Mouse (Mus musculus) forebrain, embryonic 16.5 days (tissue): ENCODE results near the gene Nek6. TPM values are rescaled to one million over a fixed set of nuclear protein-coding genes. Genes with fewer than 3 reads are reported as not detected.

Experiments used
- ATAC-seq: fragments of 200-750 bp; cut with Nextera tagmentation; 2 replicates; pipeline ENCODE4 v1.8.0; 2017; ENCODE audit warnings: mild to moderate bottlenecking, moderate library complexity
- H3K27ac ChIP-seq: fragments of 300-500 bp; sonication (generic); 2 replicates; pipeline ENCODE4 v1.5.1; 2014; ENCODE audit warnings: low read length, control low read depth
- H3K27me3 ChIP-seq: fragments of 300-500 bp; sonication (generic); replicated peaks from 2 replicates; pipeline ENCODE4 v1.6.1; 2014; ENCODE audit warnings: low read length; ENCODE audit not compliant: control insufficient read depth, insufficient read depth
- H3K36me3 ChIP-seq: fragments of 300-500 bp; sonication (generic); 2 replicates; pipeline ENCODE4 v1.6.1; 2014; ENCODE audit not compliant: control insufficient read depth, insufficient read depth
- H3K4me1 ChIP-seq: fragments of 300-500 bp; sonication (generic); replicated peaks from 2 replicates; pipeline ENCODE4 v1.6.1; 2014; ENCODE audit warnings: low read length; ENCODE audit not compliant: control insufficient read depth, insufficient read depth
- H3K4me2 ChIP-seq: fragments of 300-500 bp; sonication (generic); 2 replicates; pipeline ENCODE4 v1.6.1; 2014; ENCODE audit warnings: mild to moderate bottlenecking, low read length, control low read depth
- H3K4me3 ChIP-seq: fragments of 300-500 bp; sonication (generic); replicated peaks from 2 replicates; pipeline ENCODE4 v1.5.1; 2014; ENCODE audit warnings: mild to moderate bottlenecking, low read length, control low read depth
- H3K9ac ChIP-seq: fragments of 300-500 bp; sonication (generic); replicated peaks from 2 replicates; pipeline ENCODE4 v1.6.1; 2014; ENCODE audit warnings: low read depth, low read length, control low read depth
- H3K9me3 ChIP-seq: fragments of 300-500 bp; sonication (generic); 2 replicates; pipeline ENCODE4 v1.6.1; 2016; ENCODE audit warnings: low read length; ENCODE audit not compliant: control insufficient read depth
- whole genome bisulfite sequencing: fragments of 180-500 bp; shearing (Covaris S2); extraction: QIAGEN DNeasy Blood & Tissue Kit; methylation state at CpG from one replicate; pipeline ENCODE4 v1.1.7; 2014; 5-methylcytosine and 5-hydroxymethylcytosine counted together
- polyA plus RNA-seq: library from polyadenylated mRNA; unstranded; fragments of >200 nt; fragmentation: Nextera tagmentation; extraction: Ambion mirVana; gene quantifications from 2 replicates; pipeline ENCODE4 v1.2.1, GENCODE M21; 2015

The Nek6 gene
- polyA plus RNA-seq, 1 experiment from 2014 or later, result 87.6 TPM

DNA sequence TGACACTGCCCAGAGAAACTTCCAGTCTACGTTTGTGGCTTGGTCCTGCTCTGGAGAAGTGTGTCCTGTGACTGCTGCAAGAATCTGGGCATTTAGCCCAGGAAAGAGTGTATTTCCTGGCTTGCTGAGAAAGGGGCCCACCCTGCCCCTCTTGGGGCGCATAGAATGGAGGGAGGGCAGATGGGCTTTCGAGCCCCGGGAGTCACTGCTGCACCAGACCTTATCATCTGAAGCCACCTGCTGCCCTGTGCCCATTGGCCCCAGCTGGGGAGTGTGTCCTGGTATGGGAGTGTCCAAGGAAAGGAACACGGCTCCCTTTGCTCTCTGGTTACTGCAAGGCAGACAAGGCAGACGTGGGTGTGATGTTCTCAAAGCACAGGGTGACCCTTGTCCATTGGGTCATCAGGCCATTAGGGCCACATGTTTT, 19.5 kb downstream of the Nek6 start:
- H3K4me1 ChIP-seq, result peaks cover 36% of the 10 kb centered on the region
- whole genome bisulfite sequencing, result 38% methylated on average over 6 of the region's 6 CpGs

DNA sequence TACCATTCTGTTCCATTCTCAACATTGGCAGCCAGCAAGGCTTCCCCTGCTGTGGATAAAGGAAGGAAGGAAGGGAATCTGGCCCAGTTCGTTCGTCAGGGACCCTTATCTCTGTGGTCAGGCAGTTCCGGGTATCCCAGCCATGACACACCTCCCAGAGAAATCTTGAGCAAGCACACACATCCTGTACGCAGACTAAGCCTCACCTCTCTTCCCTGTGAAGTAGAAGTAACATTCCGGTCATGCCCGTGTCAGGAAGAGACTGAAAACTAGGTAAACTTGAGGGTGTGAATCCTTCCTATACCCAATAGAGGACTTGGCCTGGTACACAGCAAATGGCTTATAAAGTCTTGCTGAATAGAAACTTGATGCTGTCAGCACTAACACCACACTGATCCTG, 21.9 kb downstream of the Nek6 start:
- Histone ChIP-seq H3K4me1 (peaks cover 47% of the 10 kb centered on the region), H3K27ac (no peak overlapping the region; the same call in 1 of the 2 replicates), H3K27me3 (no peaks in the 10 kb centered on the region), H3K4me2 (no peak overlapping the region), H3K9me3 (no peaks in the 10 kb centered on the region), H3K9ac (no peak overlapping the region), H3K36me3 (no peaks in the 10 kb centered on the region), H3K4me3 (no peak overlapping the region)
- no peak for ATAC-seq
- WGBS, result 71% methylated on average over 6 of the region's 6 CpGs

More for the DNA sequence above, 19.5 kb downstream of the Nek6 start:
- Histone ChIP-seq H3K36me3 (no peaks in the 10 kb centered on the region), H3K9me3 (no peaks in the 10 kb centered on the region), H3K4me2 (no peak overlapping the region), H3K27ac (no peak overlapping the region), H3K4me3 (no peak overlapping the region), H3K9ac (no peak overlapping the region), H3K27me3 (no peaks in the 10 kb centered on the region)
- peak; percentile 18; the same call in 1 of the 2 replicates for ATAC-seq

DNA sequence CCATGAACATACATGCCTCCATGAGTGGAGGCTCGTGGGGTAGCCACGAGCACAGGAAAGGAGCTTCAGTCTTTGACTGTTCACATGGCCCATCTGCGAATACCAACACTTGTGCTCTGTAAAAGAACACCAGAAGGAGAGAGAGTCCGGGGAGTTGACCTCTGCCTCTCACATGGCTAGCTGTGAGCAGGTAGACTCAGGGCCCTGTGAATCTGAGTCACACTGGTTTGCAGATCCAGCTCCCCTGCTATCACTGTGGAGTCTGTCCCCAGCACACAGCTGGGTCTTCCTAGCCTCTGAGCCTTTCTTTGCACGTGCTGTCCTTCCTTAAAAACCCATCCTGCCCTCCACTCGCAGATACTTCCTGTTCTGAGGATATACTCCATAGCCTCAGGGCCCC, 22.3 kb downstream of the Nek6 start:
- Histone ChIP-seq H3K27ac (no peak overlapping the region), H3K27me3 (no peaks in the 10 kb centered on the region), H3K4me1 (peaks cover 47% of the 10 kb centered on the region)

DNA sequence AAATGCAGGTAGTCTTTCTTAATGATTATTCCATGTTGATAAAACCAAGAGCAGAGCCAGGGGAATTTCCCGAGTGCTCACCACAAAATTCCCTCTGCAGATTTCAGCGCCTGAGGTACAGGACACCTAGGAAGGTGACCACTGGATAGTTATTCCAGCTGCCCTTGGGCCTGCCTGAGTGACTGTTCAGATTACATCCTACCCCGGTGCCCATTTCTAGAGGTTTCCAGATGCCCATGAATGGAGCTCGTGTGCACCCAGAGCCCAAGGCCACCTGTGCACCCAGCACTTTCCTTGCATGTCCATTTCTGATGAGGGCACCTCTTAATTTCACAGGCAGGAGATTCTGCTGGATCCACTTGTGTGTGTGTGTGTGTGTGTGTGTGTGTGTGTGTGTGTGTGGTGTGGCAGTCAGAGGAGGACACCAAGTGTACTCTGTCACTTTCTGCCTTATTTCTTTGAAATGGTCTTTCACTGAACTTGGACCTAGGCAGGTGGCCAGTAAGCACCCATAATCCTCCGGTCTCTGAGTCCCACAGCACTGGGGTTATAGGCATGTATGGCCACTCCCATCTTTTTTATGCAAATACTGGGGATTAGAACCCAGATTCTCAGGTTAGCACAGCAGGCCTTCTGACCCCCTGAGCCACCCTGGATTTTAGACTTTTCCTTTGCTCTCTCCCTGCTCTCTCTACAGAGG, 22.9 kb downstream of the Nek6 start:
- Histone ChIP-seq H3K9ac (no peak overlapping the region), H3K27ac (no peak overlapping the region), H3K9me3 (no peaks in the 10 kb centered on the region), H3K4me2 (no peak overlapping the region), H3K4me3 (no peak overlapping the region), H3K27me3 (no peaks in the 10 kb centered on the region), H3K4me1 (peaks cover 50% of the 10 kb centered on the region), H3K36me3 (no peaks in the 10 kb centered on the region)
- 82% methylated on average over 5 of the region's 5 CpGs for WGBS
- no peak for ATAC-seq

More for the DNA sequence above, 22.3 kb downstream of the Nek6 start:
- 58% methylated on average over 6 of the region's 6 CpGs for WGBS
- no peak for ATAC-seq
- Histone ChIP-seq H3K36me3 (no peaks in the 10 kb centered on the region), H3K9ac (no peak overlapping the region), H3K4me2 (no peak overlapping the region), H3K4me3 (no peak overlapping the region), H3K9me3 (no peaks in the 10 kb centered on the region)

DNA sequence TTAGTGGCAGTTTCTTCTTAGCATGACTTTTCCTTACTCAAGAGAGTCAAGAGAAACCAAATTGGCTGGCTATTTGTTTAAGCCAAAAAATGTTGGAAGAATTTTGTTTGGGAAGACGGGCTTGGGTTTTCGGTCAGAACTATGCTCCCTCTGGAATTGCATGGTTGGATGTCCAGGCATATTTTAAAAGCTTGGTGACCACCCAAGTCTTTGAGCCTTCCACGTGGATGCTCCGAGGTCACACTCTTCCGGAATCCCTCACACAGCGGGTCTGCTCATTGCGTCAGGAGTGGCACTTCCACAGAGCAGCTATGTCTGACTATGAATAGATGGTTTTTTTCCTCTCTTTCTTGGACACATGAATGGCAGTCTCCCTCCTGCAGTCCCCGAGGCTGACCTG, 23.6 kb downstream of the Nek6 start:
- 44% methylated on average over 8 of the region's 8 CpGs for WGBS
- no peak for ATAC-seq
- no peak overlapping the region for H3K4me2 ChIP-seq
- H3K9me3 ChIP-seq, result no peaks in the 10 kb centered on the region
- H3K36me3 ChIP-seq, result no peaks in the 10 kb centered on the region
- no peak overlapping the region for H3K27ac ChIP-seq
- H3K27me3 ChIP-seq, result no peaks in the 10 kb centered on the region
- no peak overlapping the region for H3K9ac ChIP-seq
- H3K4me1 ChIP-seq, result peaks cover 55% of the 10 kb centered on the region
- no peak overlapping the region for H3K4me3 ChIP-seq

DNA sequence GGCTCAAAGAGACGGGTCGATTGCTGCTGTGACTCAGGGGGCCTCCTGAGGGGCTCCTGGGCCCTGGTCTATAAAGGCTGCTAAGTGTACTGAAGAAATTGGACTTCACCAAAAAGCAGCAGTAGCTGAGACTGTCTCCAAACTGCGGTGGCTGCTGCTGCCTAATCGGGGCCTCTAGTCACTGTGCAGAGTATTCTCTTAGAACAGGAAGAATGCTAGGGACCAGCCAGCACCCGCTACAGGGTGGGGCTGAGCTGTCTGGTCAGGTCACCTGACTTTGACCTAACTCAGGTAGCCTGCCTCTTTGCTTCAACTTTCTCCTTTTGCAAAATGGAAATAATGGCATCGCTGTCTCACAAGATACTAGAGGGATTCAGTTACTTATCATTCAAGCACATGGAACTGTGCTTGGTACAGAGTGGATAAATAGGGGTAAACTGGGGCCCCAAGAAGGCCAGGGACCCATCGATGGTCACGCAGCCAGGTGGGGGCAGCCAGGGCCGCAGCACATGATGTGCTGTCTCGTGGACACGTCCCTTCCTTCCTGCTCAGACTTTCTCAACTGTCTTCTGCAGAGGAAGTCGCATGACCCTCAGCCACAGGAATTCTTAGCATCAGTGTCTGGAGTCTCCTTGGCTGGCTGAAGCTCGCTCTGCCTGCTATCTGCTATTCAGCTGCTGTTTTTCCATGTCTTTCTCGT, 24.2 kb downstream of the Nek6 start:
- H3K4me2 ChIP-seq, result no peak overlapping the region
- ATAC-seq, result no peak
- H3K4me3 ChIP-seq, result no peak overlapping the region
- no peak overlapping the region for H3K9ac ChIP-seq
- peak overlapping the region; percentile 11; the same call in 1 of the 2 replicates for H3K27ac ChIP-seq
- H3K36me3 ChIP-seq, result no peaks in the 10 kb centered on the region
- peaks cover 55% of the 10 kb centered on the region for H3K4me1 ChIP-seq
- no peaks in the 10 kb centered on the region for H3K9me3 ChIP-seq
- H3K27me3 ChIP-seq, result no peaks in the 10 kb centered on the region
- WGBS, result 69% methylated on average over 14 of the region's 14 CpGs

DNA sequence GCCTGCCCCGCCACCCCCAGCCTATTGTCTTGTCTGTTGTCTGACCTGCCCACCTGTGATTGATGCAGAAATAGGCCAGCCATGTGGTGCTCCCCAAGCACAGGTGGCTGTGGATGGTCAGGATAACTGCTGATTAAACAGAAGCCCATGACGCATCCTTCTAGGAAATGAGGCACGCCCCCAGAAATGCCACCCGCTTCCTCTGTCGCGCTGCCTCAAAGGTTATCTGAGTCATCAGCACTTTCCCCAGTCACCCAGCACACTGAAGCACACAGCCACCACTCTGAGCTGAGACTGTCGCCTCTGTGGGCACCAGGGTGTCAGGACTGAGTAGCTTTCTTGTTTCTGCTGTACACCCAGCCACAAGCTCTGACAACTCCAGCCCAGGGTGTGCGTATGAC, 24.9 kb downstream of the Nek6 start:
- Histone ChIP-seq H3K36me3 (no peaks in the 10 kb centered on the region), H3K4me2 (no peak overlapping the region), H3K27ac (no peak overlapping the region), H3K4me1 (peaks cover 54% of the 10 kb centered on the region), H3K4me3 (no peak overlapping the region), H3K27me3 (no peaks in the 10 kb centered on the region), H3K9ac (no peak overlapping the region), H3K9me3 (no peaks in the 10 kb centered on the region)
- 87% methylated on average over 8 of the region's 8 CpGs for WGBS
- no peak for ATAC-seq

DNA sequence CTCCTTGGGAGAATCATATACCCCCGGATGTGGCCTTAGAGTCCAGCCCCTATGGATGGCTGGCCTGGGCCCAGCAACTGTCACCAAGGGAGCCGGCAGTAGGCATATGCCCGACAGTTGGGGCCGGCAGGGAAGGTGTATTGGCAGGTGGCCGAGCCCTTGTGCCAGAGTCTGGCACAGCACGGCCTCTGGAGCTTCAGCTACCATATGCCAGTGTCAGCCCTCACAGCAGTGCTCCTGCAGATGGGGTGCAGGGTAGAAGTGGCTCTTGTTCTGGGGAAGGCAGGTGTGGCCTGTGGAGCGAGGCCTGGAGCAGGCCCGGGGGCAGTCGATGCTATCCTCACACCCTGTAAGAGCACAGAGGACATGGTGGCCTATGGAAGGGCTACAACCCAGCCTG, 28.2 kb downstream of the Nek6 start:
- Histone ChIP-seq H3K4me3 (no peak overlapping the region), H3K27ac (peak overlapping the region; percentile 17; the same call in 1 of the 2 replicates), H3K9ac (no peak overlapping the region), H3K4me2 (no peak overlapping the region), H3K9me3 (no peaks in the 10 kb centered on the region), H3K36me3 (no peaks in the 10 kb centered on the region), H3K27me3 (no peaks in the 10 kb centered on the region), H3K4me1 (peaks cover 47% of the 10 kb centered on the region)
- ATAC-seq, result peak; percentile 85
- WGBS, result 50% methylated on average over 9 of the region's 9 CpGs

DNA sequence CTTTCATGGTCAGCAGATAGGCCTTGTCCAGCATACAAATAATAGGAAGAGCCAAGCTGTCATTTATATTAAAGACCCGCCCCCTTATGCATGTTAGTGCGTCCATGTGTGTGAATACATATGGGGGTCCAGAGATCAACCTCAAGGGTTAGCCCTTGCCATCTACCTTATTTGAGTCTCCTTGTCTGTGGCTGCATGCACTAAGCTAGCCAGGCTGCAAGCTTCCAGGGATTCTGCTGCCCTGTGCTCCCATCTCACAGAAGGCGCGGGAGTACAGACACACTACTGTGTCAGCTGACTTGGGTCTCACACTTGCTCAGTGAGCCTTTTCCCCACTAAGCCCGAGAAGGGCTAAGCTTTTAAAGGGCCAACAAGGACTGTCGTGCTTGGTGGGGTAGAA, 29.2 kb downstream of the Nek6 start:
- 79% methylated on average over 6 of the region's 6 CpGs for WGBS
- H3K4me1 ChIP-seq, result peaks cover 40% of the 10 kb centered on the region

More for the DNA sequence above, 29.2 kb downstream of the Nek6 start:
- no peak overlapping the region for H3K4me3 ChIP-seq
- H3K9me3 ChIP-seq, result no peaks in the 10 kb centered on the region
- H3K36me3 ChIP-seq, result no peaks in the 10 kb centered on the region
- ATAC-seq, result no peak
- H3K9ac ChIP-seq, result no peak overlapping the region
- no peak overlapping the region for H3K27ac ChIP-seq
- H3K4me2 ChIP-seq, result no peak overlapping the region
- no peaks in the 10 kb centered on the region for H3K27me3 ChIP-seq
